Mouse (Mus musculus) ovary, adult 18-20 months (tissue): ENCODE measurements around the gene Tespa1.
"Not testable (repeated sequence)": the region's sequence is repeated elsewhere in the genome, so short reads cannot be mapped to it uniquely, and the experiment has no call there.

ENCODE experiments used
- DNase-seq: peaks from one replicate; pipeline ENCODE4 v3.0.0; 2022; ENCODE audit warnings: low spot score, mixed read lengths

The Tespa1 gene

DNA sequence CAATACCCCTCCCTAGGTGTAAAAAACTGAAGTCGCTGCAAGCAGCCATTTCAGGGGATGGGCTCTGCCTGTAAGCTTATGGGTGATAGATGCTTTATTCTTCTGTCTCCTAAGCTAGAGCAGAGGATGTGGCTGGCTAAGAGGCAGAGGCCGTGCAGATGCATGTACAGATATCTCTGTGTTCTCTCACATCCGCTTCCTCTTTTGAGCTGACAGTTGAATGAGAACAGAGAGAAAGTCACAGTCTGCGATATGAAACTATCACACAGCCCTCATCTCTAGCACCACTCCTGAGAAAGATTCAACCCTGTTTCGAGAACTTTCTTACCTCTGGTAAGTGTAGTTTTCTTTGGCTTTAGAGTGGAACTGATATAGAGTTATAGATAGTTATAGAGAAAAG lies at the start of gene Tespa1:
TSS of gene Tespa1 (plus strand) at position 234 of the 400 bp plus-strand sequence.
- no peak for DNase-seq

DNA sequence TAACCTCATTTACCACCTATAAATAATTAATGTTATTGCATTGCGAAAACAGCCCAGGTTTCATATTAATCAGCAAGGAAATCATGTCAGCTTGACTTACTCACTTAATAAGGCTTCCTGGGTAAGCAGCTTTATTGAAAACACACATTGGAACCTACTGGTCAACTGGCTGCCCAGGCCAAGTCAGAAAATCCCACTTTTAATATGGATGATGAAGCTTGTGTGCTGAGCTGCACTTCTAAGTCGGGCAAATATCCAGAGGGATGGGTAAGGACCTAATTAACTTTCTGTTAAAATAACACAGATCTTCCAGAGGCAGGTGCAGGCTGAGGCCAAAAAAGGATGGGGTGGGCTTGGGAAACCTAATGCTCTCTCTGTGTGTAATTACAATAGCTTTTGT lies 46.9 kb upstream of the Tespa1 start:
- DNase-seq, result no peak

DNA sequence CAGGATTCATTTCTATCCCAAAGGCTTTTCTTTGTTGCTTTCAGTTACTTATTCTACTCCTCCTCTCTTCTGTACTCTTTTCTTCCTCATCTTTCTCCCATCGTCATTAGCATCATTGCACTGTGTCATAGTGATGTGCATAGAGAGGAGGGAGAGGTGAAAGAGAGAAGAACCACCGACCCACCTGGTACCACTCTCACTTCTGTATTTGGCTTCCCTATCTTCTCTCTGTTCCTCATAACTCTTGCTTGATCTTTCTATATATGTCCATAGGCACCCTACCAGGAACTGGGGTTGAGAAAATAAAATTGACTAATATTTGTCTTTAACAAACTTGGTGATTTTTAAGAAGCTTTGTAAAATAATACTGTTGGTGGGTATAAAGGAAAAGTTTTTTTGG lies 46.2 kb upstream of the Tespa1 start:
- DNase-seq, result no peak

DNA sequence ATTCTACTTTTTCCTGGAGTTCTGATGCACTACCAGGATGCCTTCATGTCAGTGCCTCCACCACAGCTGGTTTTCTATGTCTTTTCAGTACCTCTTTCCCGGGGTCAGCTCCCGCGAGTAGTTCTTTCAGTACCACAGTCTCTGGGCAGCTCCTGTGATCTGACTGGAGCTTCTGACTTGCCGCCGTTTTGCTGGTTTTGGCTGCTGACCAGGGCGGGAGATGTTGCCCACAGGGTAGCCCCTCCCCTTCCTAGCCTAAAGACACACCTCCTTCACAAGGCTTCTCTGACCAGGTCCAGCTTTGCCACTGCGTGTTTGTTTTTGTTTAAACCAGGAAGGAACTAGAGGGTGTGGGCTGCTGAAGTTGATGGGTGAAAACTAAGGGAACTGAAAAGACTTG lies 42.6 kb upstream of the Tespa1 start, which contains the start of gene Neurod4:
TSS of gene Neurod4 (minus strand) at position 175 of the 400 bp plus-strand sequence.
- DNase-seq, result peak; percentile 15

DNA sequence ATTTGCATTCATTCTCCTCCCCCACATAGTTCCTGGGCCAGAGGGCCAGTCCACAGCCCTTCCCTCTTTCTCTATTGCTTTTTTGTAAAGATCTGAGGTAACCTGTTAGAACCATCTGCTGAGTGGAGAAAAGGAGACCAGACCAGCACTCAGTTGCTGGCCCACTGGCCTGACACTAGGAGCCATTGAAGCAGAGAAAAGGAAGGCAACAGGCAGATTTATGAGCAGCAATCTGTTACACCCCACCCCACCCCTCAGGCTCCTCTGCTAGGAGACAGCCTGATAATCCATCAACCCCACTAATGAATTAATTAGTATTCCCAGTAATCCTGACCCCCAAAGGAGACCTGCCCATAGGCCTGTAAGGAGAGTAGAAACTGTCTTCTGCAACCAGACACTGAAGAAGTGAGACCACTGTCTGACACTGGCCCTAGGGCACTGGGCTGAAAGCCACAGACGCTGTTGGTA lies 40.7 kb upstream of the Tespa1 start:
- no peak for DNase-seq

DNA sequence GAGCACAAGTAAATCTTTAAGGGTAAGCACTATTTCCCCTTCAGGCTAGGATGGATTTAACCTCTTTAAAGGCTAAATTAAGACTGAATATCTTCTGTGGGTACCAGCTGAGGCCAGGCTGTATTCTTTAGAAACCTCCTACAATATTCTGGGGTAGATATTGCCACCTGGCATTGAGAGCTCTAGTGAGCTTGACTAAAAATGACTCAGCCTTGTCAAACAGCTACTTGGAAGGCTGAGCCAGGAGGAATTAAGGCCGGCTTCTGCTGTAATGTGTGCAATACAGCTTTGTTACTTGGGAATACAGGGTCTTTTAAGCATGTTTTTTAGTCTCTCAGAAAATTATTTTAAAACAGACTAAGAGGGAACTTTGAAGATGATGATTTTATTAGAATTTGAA lies 35.5 kb upstream of the Tespa1 start:
- DNase-seq, result no peak

DNA sequence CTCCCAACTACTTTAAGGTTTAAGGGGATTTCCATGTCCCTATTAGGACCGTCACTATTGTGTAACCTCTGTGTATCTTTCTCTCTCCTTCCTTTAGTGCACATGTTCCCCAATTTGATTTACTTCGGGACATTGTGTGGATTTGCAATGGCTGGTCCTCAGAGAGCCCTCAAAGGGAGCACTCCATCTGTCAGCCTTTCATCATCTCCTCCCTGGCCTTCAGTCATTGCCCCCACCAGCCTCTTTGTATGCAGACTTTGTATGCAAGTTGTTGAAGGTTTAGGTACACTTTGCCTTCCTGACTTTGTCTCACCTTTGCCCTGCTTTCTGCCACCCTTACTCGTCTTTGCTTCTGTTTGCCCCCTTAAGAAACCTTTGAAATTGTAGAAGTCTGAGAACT lies 34.7 kb upstream of the Tespa1 start:
- DNase-seq, result no peak

DNA sequence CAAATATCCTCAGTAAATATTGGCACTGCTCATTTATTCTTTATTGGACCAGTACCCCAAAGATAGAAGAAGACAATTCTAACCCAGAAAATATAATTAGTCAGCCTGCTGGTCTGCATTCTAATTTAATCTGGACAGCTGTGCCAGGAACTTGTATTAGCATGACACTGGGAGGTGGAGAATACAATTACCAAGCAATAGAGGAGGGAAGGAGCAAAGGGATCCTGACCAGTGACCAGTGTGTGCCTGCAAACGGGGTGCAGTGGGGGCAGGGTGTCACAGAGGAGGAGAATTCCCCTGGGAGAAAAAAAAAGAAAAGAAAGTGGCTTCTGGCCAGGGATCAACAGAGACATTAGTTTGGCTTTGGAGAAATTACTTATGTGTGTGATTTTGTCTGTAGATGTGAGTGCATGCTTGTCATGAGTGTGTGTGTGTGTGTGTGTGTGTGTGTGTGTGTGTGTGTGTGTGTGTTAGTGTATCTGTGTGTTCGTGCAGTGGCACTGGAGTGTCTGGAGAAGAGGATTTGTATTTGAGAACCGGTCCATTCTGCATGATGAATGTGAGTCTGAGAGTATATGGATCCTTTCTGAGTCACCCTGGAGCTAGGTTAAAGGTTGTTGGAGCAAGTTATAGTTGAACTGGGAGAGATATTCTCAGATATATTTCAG lies 28.8 kb upstream of the Tespa1 start:
- DNase-seq, result no peak

DNA sequence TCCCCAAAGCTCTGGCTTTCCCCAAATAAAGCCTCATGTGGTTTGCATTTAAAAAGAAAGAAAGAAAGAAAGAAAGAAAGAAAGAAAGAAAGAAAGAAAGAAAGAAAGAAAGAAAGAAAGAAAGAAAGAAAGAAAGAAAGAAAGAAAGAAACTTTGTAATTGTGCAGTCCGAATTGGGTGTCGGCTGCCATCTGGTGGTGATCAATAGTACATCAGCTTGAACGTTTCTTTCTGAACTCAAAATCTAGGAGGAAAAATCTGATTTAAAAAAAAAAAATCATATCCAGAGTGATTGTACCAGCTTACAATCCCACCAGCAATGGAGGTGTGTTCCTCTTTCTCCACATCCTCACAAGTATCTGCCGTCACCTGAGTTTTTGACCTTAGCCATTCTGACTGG lies 23.9 kb upstream of the Tespa1 start:
- not testable (repeated sequence) for DNase-seq

DNA sequence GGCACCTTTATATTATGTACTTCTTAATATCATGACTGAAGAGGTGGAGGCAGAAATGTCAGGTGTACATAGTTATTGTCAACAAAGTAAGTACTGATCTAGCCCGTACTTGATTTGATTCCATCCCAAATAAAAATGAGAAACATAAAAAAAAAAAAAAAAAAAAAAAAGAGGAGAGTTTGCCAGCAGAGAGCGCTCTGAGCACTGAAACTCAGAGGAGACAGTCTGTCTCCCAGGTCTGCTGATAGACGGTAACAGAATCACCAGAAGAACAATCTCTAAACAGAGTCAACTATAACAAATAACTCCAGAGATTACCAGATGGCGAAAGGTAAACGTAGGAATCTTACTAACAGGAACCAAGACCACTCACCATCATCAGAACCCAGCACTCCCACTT lies 18.5 kb upstream of the Tespa1 start:
- DNase-seq, result not testable (repeated sequence)

DNA sequence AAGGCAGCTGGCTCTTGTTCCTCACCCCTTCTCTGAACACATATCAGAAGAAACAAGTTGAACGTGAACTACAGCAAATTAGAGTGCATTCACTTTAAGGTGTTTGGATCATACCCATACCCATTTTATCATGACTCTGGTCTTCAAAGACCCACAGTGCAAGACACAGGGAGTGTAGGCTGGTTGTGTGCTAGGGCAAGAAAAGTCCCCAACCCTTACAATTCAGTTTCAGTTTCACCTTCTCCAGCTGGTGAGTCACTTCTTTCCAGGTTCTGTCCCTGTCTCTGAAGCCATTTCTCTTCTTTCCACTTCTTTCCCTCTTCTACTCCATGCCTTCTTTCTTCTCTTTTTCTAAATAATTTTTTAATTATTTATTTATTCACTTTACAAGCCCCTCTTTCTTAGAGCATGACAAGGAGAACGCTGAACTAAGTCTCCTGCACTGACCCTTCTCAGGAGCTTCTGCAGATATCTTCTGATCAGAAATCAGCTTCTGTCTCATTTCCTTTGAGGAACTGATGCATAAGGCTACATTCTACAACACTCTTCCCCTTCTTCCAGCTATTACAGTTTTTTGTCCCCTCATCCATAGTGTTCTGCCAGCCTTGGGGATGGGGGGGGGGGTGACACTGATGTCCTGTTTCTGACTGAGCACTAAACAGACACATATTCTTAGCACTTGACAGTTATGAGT lies 11.0 kb upstream of the Tespa1 start:
- no peak for DNase-seq

DNA sequence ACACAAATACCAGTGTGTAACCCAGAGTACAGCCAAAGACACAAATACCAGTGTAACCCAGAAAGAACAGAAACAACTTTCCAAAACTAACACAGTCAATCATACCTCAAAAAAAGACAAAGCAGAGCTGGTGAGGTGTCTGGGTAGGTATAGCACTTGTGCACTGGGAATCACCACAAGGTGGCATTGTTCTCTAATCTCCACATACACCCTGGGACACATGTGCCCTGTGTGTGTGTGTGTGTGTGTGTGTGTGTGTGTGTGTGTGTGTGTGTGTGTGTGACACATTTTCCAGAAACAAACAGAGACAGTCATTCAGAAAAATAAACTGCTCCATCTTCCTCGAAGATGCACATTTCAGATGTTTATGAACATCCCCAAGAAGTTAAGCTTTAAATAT lies 9.1 kb upstream of the Tespa1 start:
- no peak for DNase-seq

DNA sequence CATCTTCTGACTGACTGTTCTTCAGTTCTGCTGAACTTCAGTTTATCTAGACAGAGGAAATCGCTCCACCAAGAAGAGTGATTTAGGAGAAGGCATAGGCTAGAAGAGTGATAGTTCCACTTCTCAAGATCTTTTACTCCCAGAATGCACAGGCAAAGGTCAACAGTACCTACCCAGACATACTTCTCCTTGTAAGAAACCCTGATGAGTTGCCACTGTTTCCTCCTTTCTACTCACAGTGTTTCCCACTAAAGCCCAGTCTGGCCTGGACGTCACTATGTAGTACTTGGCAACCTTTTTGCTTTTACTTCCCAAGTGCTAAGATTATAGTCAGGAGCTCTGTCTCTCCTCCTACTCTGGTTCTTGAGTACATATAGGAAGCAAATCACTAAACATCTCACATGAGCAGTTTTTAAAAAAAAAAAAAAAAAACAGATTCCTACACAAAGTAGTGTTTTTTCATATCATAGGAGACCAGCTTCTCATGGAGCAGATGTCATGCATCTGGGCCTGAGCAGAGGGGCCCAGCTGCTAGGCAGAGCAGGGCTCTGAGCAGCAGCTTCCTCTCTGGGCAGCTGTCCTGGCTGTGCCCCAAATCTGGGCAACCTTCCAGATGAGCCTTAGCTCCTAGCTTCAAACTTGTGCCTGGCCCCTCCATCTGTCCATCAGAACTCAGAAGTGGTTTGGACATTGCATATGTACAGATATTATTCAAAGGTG lies 8.4 kb upstream of the Tespa1 start:
- no peak for DNase-seq

DNA sequence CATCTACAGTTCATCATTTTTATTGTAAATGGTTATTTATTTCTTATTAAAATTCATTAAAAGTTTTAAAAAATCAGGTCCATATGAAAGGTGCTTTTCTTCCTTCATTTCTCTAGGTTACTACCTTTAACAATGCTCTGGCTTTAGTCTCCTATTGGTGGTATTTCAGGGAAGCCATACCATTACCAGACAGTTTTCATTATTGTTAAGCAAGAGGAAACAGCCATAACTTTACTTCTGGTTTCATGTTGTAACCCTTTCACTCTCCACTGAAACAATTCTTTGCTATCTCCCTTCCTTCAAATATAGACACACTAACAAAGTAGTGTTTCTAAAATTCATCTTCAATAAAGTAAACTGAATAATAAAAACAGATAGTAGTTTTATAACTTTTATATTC lies 6.8 kb upstream of the Tespa1 start:
- DNase-seq, result no peak

DNA sequence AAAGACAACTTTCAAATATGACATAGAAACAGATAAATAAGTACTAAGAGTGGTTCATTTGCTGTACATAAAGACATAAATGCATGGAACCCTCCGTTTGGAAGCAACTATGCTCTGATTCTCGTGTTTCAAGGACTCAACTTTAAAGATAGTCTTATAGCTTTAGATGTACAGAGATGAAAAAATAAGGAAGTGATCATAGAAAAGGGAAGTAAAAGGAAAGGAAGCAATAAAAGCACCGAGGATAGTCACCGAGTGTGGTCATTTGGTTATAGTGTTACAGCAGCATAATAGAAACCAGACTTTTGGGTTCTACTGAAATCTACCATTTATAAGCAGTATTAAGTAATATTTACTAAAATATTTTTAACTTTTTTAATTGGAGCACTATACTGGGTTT lies 4.0 kb upstream of the Tespa1 start:
- no peak for DNase-seq

DNA sequence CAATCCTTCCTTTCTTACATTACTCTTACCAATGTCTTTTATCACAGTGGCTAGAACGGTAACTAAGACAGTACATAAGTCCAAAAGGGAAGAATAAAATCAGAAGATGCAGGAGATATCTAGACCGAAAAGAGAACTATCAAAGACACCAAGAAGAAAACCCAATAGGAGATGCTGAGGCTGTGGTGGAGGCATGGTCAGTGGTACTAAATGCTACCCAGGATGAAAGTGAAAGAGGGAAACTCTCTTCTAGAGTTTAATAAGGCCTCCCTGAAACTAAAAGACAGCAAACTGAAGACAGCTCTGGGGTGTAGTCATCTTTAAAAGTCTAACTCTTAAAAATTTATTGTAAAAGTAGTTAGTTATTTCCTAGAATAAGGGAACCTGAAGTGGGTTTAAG lies 2.0 kb upstream of the Tespa1 start:
- no peak for DNase-seq

DNA sequence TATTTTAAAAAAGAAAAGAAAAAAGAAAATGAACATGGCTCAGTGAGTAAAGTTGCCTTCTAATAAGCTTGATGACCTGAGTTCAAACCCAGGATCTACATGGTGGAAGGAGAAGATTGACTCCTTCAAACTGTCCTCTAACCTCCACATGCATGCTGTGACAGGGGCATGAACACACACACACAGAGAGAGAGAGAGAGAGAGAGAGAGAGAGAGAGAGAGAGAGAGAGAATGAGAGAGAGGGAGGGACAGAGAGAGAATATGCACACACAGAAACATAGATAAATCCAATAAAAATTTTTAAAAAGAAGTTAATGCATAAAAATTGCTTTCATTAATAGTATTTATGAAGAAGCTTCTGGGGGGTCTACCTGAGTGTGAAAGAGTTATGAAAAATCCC lies 608 bp upstream of the Tespa1 start:
- DNase-seq, result no peak

DNA sequence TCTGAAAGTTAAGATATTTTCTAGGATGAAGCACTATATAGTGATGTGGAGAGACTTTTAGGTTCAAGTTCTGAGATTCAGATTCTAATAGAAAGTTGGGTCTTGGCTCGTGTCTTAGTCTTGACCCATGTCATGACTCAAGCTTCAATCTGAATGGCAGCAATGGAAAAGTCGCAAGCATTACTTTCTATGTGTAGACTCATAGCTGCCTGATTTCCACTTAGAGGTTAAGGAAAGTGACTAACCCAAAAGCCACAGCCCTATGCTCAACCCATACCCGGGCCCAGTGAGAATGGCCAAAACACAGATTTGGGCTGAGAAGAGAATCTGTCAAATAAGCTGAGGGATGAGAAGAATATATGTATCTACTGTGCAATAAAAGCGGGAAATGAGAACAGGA lies 1.6 kb downstream of the Tespa1 start:
- DNase-seq, result no peak

DNA sequence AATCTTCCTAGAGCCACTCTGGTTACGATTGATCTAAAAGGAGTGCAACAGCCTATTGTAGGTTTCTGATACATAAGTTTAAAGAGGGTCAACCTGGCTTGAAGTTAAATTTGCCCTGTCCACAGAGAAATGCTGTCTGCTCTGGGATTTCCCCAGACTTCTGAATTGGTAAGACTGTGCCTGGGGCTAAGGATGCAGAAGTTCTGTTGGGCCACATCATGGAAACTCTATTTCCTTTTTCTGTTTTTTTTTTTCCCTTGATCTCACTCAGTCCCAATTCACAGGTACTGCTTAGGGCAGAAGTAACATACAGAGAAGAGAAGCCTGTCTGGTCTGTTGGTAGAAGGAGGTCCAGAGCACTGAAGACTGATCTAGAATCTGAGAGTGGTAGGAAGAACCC lies 8.0 kb downstream of the Tespa1 start:
- DNase-seq, result no peak

DNA sequence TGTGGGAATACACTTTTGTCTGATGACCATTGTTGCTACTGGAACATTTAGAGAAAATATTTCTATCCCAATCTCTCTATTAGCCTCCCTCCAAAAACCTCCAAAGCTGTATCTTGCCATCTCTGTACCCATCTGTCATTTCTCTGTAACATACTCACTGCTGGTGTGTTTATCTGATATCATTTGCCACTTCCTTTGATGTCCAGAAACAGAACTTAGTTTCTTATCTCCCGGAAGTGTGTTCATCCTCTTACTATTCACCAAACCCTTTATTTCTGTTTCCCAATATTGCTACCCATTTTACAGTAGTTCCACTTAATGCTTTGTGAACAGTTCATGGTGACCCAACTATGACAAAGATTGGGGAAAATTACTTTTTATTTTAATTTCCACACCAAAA lies 13.7 kb downstream of the Tespa1 start:
- DNase-seq, result no peak

DNA sequence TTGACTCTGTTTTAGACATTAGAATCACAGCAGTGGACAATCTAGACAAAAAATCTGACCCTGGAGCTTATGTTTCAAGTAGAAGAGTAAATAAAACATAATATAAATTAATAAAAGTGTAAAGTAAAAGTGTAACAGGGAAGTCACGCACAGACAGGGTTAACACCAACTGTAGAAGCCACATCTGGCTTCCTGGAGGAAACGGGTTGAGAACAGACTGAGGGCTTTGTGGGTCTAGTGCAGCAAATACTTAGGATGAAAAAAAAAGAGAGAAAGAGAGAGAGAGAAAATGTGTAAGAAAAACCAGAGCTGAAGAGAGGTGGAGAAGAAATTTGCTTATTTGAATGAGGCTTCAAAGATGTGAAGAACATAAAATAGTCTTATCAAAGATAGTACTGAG lies 14.9 kb downstream of the Tespa1 start:
- DNase-seq, result no peak

DNA sequence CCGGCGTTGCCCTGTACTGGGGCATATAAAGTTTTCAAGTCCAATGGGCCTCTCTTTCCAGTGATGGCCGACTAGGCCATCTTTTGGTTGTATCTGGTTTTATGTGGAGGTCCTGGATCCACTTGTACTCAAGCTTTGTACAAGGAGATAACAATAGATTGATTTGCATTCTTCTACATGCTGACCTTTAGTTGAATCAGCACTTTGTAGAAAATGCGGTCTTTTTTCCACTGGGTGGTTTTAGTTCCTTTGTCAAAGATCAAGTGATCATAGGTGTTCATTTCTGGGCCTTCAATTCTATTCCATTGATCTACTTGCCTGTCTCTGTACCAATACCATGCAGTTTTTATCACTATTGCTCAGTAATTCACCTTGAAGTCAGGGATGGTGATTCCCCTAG lies 17.4 kb downstream of the Tespa1 start:
- not testable (repeated sequence) for DNase-seq

DNA sequence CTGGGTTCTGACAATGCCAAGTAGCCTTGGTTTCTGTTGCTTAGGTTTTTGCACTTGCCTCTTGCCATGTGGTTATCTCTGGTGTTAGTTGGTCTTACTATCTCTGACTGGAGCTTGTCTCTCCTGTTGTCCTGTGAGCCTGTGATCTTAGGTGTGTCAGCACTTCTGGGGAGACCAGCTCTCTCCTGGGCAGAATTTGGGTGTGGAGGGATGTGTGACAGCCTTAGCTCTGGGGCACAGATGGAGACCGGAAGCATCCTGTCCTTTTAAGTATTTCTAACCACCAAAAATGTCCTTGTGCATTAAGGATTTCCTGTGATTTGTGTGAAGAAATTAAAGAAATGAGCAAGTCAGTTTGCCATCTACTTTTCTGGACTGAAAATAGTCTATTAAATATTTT lies 21.4 kb downstream of the Tespa1 start:
- DNase-seq, result no peak
